Mouse (Mus musculus) spleen, postnatal 14 days (tissue): ENCODE data around the gene Kif21b.

Source experiments
- DNase-seq, 2 experiments: peaks; one replicate each; pipeline ENCODE4 v3.0.0; 2021 to 2022; ENCODE audit warnings: low spot score in 2 of 2

Kif21b gene

GRCm38 (mm10) chr1:136130951-136131558, at the start of gene Kif21b:
Kif21b (plus strand) TSS chr1:136131389.
- peak; percentile 74 to 79 for DNase-seq

- DNase-seq, result no peak
Observed at GRCm38 (mm10) chr1:136085988-136086685, 45.1 kb upstream of the Kif21b start.

- no peak for DNase-seq
Observed at GRCm38 (mm10) chr1:136089368-136090165, 41.6 kb upstream of the Kif21b start.

- no peak for DNase-seq
Observed at GRCm38 (mm10) chr1:136093726-136094125, 37.5 kb upstream of the Kif21b start.

GRCm38 (mm10) chr1:136094807-136095206, 36.4 kb upstream of the Kif21b start:
- no peak for DNase-seq

- no peak for DNase-seq
Observed at GRCm38 (mm10) chr1:136102094-136102493, 29.1 kb upstream of the Kif21b start.

GRCm38 (mm10) chr1:136102551-136102950, 28.6 kb upstream of the Kif21b start:
- DNase-seq, result no peak

GRCm38 (mm10) chr1:136102981-136103380, 28.2 kb upstream of the Kif21b start:
- no peak for DNase-seq

- no peak for DNase-seq
Observed at GRCm38 (mm10) chr1:136103696-136104095, 27.5 kb upstream of the Kif21b start.

GRCm38 (mm10) chr1:136104741-136105140, 26.4 kb upstream of the Kif21b start:
- no peak for DNase-seq

- DNase-seq, result no peak
Observed at GRCm38 (mm10) chr1:136109464-136109863, 21.7 kb upstream of the Kif21b start.

- DNase-seq, result peak; percentile 54 to 76
Observed at GRCm38 (mm10) chr1:136116183-136116582, 15.0 kb upstream of the Kif21b start.

GRCm38 (mm10) chr1:136117069-136117468, 14.1 kb upstream of the Kif21b start:
- DNase-seq, result no peak

- DNase-seq, result peak; percentile 44 to 61
Observed at GRCm38 (mm10) chr1:136118875-136119274, 12.3 kb upstream of the Kif21b start.

GRCm38 (mm10) chr1:136119571-136120262, 11.5 kb upstream of the Kif21b start:
- no peak for DNase-seq

- DNase-seq, result no peak
Observed at GRCm38 (mm10) chr1:136120263-136120603, 11.0 kb upstream of the Kif21b start.

GRCm38 (mm10) chr1:136120785-136121184, 10.4 kb upstream of the Kif21b start:
- no peak for DNase-seq

- no peak for DNase-seq
Observed at GRCm38 (mm10) chr1:136122030-136122429, 9.2 kb upstream of the Kif21b start.

GRCm38 (mm10) chr1:136126159-136126765, 4.9 kb upstream of the Kif21b start:
- no peak for DNase-seq

GRCm38 (mm10) chr1:136126895-136127294, 4.3 kb upstream of the Kif21b start:
- DNase-seq, result no peak

- DNase-seq, result no peak
Observed at GRCm38 (mm10) chr1:136127856-136128255, 3.3 kb upstream of the Kif21b start.

GRCm38 (mm10) chr1:136128416-136128815, 2.8 kb upstream of the Kif21b start:
- no peak for DNase-seq
